Mouse (Mus musculus): ENCODE measurements around the gene Rabl2.

GRCm38 (mm10) chr15:89533843-89534207 is 57.9 kb downstream of the Rabl2 start:
- TF ChIP-seq CTCF (IDR thresholded peaks at IDR 0.05; ENCODE audit: insufficient read depth, low read length) = no peak
- TF ChIP-seq POLR2A (IDR thresholded peaks at IDR 0.05; ENCODE audit: borderline replicate concordance, extremely low read depth, low read depth, low read length) = no peak

All from lung, adult 2 months (tissue).